Mouse (Mus musculus) fat pad, adult 2 months (tissue): ENCODE data around the gene Miga1.

Source experiments
- DNase-seq: peaks from one replicate; pipeline ENCODE4 v3.0.0-alpha.2; 2011; ENCODE audit warnings: low read depth, low spot score; ENCODE audit errors: extremely low read depth

The Miga1 gene

DNA sequence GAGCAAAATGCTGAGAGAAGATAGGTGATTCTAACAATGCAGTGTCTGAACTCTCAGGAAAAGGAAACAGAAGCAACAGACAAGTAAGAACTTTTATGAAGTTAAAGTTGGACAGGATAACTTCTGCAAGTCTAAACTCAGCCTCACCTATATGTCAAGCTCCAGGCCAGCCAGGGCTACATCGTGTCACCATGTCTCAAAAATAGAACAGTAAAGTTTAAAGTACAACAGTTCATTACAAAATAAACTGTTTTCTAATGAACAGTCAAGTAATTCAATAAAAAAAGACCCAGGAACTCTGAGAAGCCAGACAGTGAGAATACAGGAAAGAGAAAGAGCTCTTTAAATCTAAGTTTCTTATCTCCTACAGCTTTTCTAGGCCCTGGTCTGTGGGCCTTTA lies 89.7 kb downstream of the Miga1 start:
- DNase-seq, result no peak

GRCm38 (mm10) chr3:152247708-152248107 lies 92.5 kb downstream of the Miga1 start:
- DNase-seq, result no peak

GRCm38 (mm10) chr3:152245273-152245910 lies 94.8 kb downstream of the Miga1 start:
- peak; percentile 8 for DNase-seq

DNA sequence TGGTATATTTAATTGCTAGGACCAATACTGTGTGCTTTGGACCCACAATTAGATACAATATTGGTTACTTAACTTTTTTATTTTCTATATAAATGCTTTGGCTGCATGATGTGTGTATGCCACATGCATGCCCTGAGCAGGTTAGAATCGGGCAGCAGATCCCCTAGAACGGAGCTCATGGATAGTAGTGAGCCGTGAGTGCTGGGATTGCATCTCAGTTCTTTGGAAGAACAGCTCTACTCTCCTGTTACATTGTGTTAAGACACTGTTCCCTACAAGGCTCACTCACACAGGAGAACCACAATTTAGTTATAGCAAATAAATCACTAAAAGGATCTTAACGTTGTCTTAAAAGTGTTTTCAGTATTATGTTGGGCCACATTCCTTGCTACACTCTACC lies 96.9 kb downstream of the Miga1 start:
- no peak for DNase-seq

- DNase-seq, result no peak
Observed at GRCm38 (mm10) chr3:152241098-152241497, 99.1 kb downstream of the Miga1 start.

DNA sequence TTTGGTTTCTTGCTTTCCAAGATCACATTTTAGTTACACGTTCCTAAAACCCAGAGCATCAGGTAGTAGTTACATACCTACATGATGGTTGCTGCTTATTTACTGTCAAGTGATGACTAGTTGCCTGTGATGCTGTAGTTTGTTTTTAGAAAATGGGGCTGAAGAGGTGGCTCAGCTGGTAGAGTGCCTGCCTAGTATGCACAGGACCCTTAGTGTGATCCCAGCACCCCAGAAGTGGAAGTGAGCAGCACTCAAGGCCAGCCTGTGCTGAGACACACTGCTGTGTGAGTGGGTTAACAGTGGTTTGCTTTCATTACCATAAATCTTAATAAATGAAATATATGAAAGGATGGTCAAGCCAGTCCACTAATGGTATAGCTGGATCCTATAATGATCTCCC lies 100.6 kb downstream of the Miga1 start:
- no peak for DNase-seq

- DNase-seq, result no peak
Observed at GRCm38 (mm10) chr3:152238836-152239235, 101.4 kb downstream of the Miga1 start.

DNA sequence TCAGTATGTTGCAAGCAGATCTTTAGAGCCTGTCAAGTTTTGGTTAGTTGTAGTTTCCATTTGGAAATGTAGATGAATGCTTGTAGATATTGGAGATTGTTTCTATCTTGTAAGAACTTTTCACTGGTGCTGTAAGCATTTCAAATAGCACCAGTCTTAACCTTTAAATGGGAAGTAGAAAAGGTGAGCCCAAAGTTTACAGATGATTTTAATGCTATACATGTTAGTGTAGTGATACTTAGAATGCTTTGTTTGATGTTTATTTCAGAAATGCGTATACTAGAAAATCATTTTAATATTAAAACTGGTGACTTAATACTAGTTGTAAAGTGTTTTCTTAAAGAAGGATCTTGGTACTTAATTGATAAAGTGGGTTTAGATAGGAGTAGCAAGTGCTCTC lies 104.4 kb downstream of the Miga1 start:
- no peak for DNase-seq

DNA sequence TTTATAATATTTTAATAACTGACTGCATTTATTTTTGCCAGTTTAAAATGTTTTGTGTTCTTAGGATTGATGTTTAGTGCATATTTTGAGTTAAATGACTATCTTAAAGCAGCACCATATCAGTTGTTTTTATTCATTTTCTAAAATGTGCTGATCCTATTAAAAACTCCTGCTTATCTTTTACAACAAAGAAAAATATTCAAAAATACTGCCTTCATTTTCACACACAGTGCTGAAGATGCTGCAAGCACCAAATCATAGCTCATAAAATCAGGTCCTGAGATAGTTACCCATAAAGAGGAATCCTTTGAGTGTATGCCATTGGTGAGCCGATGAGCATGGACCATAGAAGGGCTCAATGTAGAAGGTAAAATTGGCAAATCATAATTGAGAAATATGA lies 105.0 kb downstream of the Miga1 start:
- no peak for DNase-seq

DNA sequence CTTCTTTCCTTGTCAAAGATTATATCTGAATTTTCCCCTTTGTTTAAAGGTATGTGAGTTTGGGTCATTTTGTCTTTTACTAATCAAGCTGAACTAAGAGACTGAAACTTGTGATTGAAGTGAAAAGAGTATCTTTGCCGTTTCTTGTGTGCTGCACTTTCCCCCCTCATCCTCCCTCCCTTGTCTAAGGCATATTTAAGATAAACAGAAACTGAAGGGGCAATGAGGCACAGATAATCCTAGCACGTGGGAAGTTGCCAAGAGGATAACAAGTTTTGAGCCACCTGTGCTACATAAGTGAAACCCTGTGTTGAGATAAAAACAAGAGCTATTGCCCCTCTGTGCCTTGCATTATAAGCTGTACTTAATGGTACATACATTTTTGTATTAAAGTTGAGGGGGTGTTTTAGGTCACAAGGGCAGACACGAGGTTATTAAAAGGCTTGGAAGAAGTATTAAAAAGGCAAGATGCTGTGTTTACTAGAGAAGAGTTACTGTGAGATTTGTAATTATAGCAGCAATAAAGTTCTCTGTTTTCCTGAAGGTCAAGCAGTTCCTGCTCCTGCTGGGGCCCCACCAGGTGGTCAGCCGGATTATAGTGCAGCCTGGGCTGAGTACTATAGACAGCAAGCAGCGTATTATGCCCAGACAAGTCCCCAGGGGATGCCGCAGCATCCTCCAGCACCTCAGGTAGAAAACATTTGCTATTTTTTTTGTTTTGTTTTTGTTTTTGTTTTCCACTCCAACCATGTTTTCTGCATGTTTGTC lies 108.7 kb downstream of the Miga1 start:
- DNase-seq, result no peak

DNA sequence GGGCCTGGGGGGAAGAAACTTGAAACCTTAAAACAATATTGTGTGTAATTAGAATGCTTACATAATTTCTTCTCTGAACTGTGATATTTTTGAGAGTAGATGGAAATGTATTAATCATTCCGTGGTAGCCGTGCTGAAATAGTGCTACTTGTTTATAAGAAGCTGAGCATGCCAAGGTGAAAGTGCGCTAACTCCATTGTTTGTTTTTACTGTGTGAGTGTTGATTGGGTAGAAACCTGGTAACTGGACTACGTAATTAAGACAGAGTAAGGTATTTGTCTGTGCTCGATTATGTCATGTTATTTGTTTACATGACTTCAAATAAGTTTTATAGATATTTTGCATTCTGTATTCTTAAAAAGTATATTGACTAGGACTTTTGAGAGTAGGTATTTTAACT lies 110.9 kb downstream of the Miga1 start:
- DNase-seq, result no peak

- DNase-seq, result no peak
Observed at GRCm38 (mm10) chr3:152228843-152229242, 111.4 kb downstream of the Miga1 start.

DNA sequence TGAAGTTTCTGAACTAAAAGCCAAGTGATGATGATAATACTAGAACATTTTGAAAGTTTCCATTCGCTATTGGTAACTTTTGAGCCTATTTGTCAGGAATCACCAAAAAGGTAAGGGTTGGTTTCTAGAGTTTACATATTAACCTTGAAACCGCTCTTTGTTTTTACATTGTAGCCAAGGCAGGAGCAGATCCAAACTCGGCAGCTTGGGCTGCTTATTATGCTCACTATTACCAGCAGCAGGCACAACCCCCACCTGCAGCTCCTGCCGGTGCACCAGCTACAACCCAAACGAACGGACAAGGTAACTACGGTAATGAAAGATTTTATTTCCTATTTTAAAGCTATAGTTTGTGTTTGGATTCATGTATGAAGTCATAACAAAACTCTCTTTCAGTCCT lies 114.3 kb downstream of the Miga1 start:
- no peak for DNase-seq

GRCm38 (mm10) chr3:152224918-152225317 lies 115.3 kb downstream of the Miga1 start:
- no peak for DNase-seq
